Mouse (Mus musculus) E14TG2a.4 (cell line): ENCODE measurements around the gene Wdr43.

Experiments
- H3K27me3 ChIP-seq: 2 replicates; pipeline ENCODE4 v1.6.1; 2014; ENCODE audit warnings: low read length, control low read depth; ENCODE audit not compliant: insufficient read depth
- H3K36me3 ChIP-seq: 2 replicates; pipeline ENCODE4 v1.6.1; 2014; ENCODE audit warnings: low read length, control low read depth; ENCODE audit not compliant: insufficient read depth
- H3K4me1 ChIP-seq: replicated peaks from 2 replicates; pipeline ENCODE4 v1.6.1; 2014; ENCODE audit warnings: low read depth, low read length, control low read depth
- H3K4me3 ChIP-seq: replicated peaks from 2 replicates; pipeline ENCODE4 v1.5.1; 2014; ENCODE audit warnings: mild to moderate bottlenecking, low read length
- H3K9me3 ChIP-seq: 2 replicates; pipeline ENCODE4 v1.6.1; 2014; ENCODE audit warnings: low read length, control low read depth
- CTCF ChIP-seq: conservative IDR thresholded peaks from 2 replicates; pipeline ENCODE4 v1.5.1; 2014; ENCODE audit warnings: low read length
- NANOG ChIP-seq: IDR thresholded peaks from 2 replicates; pipeline ENCODE4 v1.6.1; 2014; ENCODE audit warnings: borderline replicate concordance, low read length, mixed read lengths
- POU5F1 ChIP-seq: IDR thresholded peaks from 2 replicates; pipeline ENCODE4 v1.6.1; 2014; ENCODE audit warnings: low read length, borderline replicate concordance

Gene Wdr43

GRCm38 (mm10) chr17:71652934-71653333 is 37.2 kb downstream of the Wdr43 start:
- H3K27me3 ChIP-seq: no peaks in the 10 kb centered on the region
- H3K9me3 ChIP-seq: no peaks in the 10 kb centered on the region
- peaks cover 95% of the 10 kb centered on the region for H3K36me3 ChIP-seq
- TF ChIP-seq NANOG: no peak
- no peak for TF ChIP-seq POU5F1
- no peak for TF ChIP-seq CTCF
- peaks cover 27% of the 10 kb centered on the region for H3K4me1 ChIP-seq
- no peak overlapping the region for H3K4me3 ChIP-seq

- no peak overlapping the region for H3K4me3 ChIP-seq
- TF ChIP-seq NANOG: no peak
- TF ChIP-seq CTCF: no peak
- no peak for TF ChIP-seq POU5F1
- H3K9me3 ChIP-seq: no peaks in the 10 kb centered on the region
- H3K27me3 ChIP-seq: no peaks in the 10 kb centered on the region
- H3K36me3 ChIP-seq: peaks cover 70% of the 10 kb centered on the region
- peaks cover 29% of the 10 kb centered on the region for H3K4me1 ChIP-seq
These were observed 41.8 kb downstream of the Wdr43 start for GRCm38 (mm10) chr17:71657521-71657920.

GRCm38 (mm10) chr17:71658666-71659065 is 43.0 kb downstream of the Wdr43 start:
- TF ChIP-seq CTCF (no peak), POU5F1 (no peak), NANOG (no peak)
- peaks cover 3% of the 10 kb centered on the region for H3K27me3 ChIP-seq
- no peaks in the 10 kb centered on the region for H3K9me3 ChIP-seq
- peaks cover 61% of the 10 kb centered on the region for H3K36me3 ChIP-seq
- H3K4me1 ChIP-seq: peaks cover 24% of the 10 kb centered on the region
- no peak overlapping the region for H3K4me3 ChIP-seq

GRCm38 (mm10) chr17:71660390-71660789 is 44.7 kb downstream of the Wdr43 start:
- Histone ChIP-seq H3K9me3 (no peaks in the 10 kb centered on the region), H3K27me3 (peaks cover 8% of the 10 kb centered on the region), H3K36me3 (peaks cover 44% of the 10 kb centered on the region), H3K4me3 (no peak overlapping the region), H3K4me1 (peaks cover 24% of the 10 kb centered on the region)
- TF ChIP-seq POU5F1: no peak
- no peak for TF ChIP-seq CTCF
- TF ChIP-seq NANOG: no peak

GRCm38 (mm10) chr17:71662751-71663250 is 47.1 kb downstream of the Wdr43 start:
- H3K36me3 ChIP-seq: peaks cover 20% of the 10 kb centered on the region
- H3K4me1 ChIP-seq: peaks cover 24% of the 10 kb centered on the region
- H3K27me3 ChIP-seq: peaks cover 8% of the 10 kb centered on the region
- H3K9me3 ChIP-seq: no peaks in the 10 kb centered on the region
- H3K4me3 ChIP-seq: peak overlapping the region; percentile 62
- TF ChIP-seq CTCF: peak; percentile 28
- TF ChIP-seq NANOG: no peak

DNA sequence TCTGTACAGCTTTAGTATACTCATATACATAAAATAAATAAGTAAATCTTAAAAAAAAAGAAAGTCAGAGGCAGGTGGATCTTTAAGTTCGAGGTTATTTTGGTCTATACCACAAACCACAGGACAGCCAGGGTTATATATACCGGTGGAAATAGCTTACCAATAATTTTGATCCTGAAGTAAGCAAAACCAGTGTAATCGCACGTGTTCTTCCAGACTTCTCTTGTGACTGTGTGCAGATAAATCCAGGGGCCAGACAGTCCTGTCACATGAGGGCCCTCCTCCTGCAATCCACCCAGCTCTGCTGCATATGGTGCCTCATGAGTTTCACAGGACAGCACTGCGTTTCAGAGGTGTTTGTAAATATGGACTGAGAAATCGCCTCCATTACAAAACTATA is 47.8 kb downstream of the Wdr43 start:
- Histone ChIP-seq H3K4me3 (no peak overlapping the region), H3K4me1 (peaks cover 24% of the 10 kb centered on the region), H3K36me3 (peaks cover 13% of the 10 kb centered on the region), H3K9me3 (no peaks in the 10 kb centered on the region), H3K27me3 (peaks cover 8% of the 10 kb centered on the region)
- TF ChIP-seq CTCF (no peak), POU5F1 (no peak), NANOG (no peak)

DNA sequence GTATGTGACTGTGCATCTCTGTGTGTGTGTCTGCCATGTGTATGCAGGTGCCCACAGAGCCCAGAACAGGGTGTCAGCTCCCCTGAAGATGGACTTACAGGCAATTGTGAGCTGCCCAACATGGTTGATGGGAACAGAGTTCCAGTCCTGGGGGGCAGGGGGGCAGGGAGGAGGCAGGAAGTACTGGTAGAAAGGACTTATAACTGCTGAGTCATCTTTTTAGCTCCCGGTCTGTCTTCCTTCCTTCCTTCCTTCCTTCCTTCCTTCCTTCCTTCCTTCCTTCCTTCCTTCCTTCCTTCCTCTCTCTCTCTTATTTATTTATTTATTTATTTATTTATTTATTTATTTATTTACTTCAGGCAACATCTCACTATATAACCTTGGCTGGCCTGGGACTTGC is 48.5 kb downstream of the Wdr43 start:
- Histone ChIP-seq H3K36me3 (peaks cover 7% of the 10 kb centered on the region), H3K9me3 (no peaks in the 10 kb centered on the region), H3K27me3 (peaks cover 8% of the 10 kb centered on the region), H3K4me1 (peaks cover 21% of the 10 kb centered on the region), H3K4me3 (no peak overlapping the region)
- TF ChIP-seq POU5F1: no peak
- no peak for TF ChIP-seq CTCF
- no peak for TF ChIP-seq NANOG

GRCm38 (mm10) chr17:71665201-71665600 is 49.5 kb downstream of the Wdr43 start:
- Histone ChIP-seq H3K4me3 (no peak overlapping the region), H3K9me3 (no peaks in the 10 kb centered on the region), H3K36me3 (no peaks in the 10 kb centered on the region), H3K4me1 (peaks cover 21% of the 10 kb centered on the region), H3K27me3 (peaks cover 8% of the 10 kb centered on the region)
- TF ChIP-seq POU5F1 (no peak), CTCF (no peak), NANOG (no peak)

GRCm38 (mm10) chr17:71669511-71669910 is 53.8 kb downstream of the Wdr43 start:
- Histone ChIP-seq H3K4me1 (peaks cover 9% of the 10 kb centered on the region), H3K4me3 (no peak overlapping the region), H3K9me3 (no peaks in the 10 kb centered on the region), H3K36me3 (no peaks in the 10 kb centered on the region), H3K27me3 (peaks cover 19% of the 10 kb centered on the region)
- peak; percentile 29 for TF ChIP-seq CTCF
- no peak for TF ChIP-seq NANOG
